Mouse (Mus musculus) intestine, embryonic 16.5 days (tissue): ENCODE results near the gene Gpr19. TPM values are rescaled to one million over a fixed set of nuclear protein-coding genes. Genes with fewer than 3 reads are reported as not detected.

Experiments
- ATAC-seq: fragments of 200-750 bp; cut with Nextera tagmentation; 2 replicates; pipeline ENCODE4 v1.8.0; 2017; ENCODE audit warnings: moderate TSS enrichment, moderate library complexity
- H3K27ac ChIP-seq: fragments of 300-500 bp; sonication (generic); 2 replicates; pipeline ENCODE4 v1.5.1; 2014; ENCODE audit warnings: mild to moderate bottlenecking, low read length
- H3K27me3 ChIP-seq: fragments of 300-500 bp; sonication (generic); replicated peaks from 2 replicates; pipeline ENCODE4 v1.6.1; 2014; ENCODE audit warnings: low read length, control low read depth, mixed read lengths; ENCODE audit not compliant: control insufficient read depth, insufficient read depth
- H3K36me3 ChIP-seq: fragments of 300-500 bp; sonication (generic); 2 replicates; pipeline ENCODE4 v1.6.1; 2014; ENCODE audit warnings: low read length, control low read depth; ENCODE audit not compliant: control insufficient read depth, insufficient read depth
- H3K4me1 ChIP-seq: fragments of 300-500 bp; sonication (generic); 2 replicates; pipeline ENCODE4 v1.6.1; 2014; ENCODE audit warnings: low read length, control low read depth, mixed read lengths; ENCODE audit not compliant: control insufficient read depth, insufficient read depth
- H3K4me2 ChIP-seq: fragments of 300-500 bp; sonication (generic); 2 replicates; pipeline ENCODE4 v1.6.1; 2014; ENCODE audit warnings: low read depth, low read length, control low read depth
- H3K4me3 ChIP-seq: fragments of 300-500 bp; sonication (generic); 2 replicates; pipeline ENCODE4 v1.5.1; 2014; ENCODE audit warnings: mild to moderate bottlenecking, low read length
- H3K9ac ChIP-seq: fragments of 300-500 bp; sonication (generic); 2 replicates; pipeline ENCODE4 v1.6.1; 2014; ENCODE audit warnings: low read depth, low read length
- H3K9me3 ChIP-seq: fragments of 300-500 bp; sonication (generic); 2 replicates; pipeline ENCODE4 v1.6.1; 2016; ENCODE audit warnings: low read length, control low read depth; ENCODE audit not compliant: control insufficient read depth
- WGBS: fragments of 180-500 bp; shearing (Covaris S2); extraction: QIAGEN DNeasy Blood & Tissue Kit; methylation state at CpG from one replicate; pipeline ENCODE4 v1.1.7; 2014; 5-methylcytosine and 5-hydroxymethylcytosine counted together
- polyA plus RNA-seq: library from polyadenylated mRNA; unstranded; fragments of >200 nt; fragmentation: Nextera tagmentation; extraction: Ambion mirVana; gene quantifications from 2 replicates; pipeline ENCODE4 v1.2.1, GENCODE M21; 2015

Gene Gpr19
- polyA plus RNA-seq, 1 experiment from 2014 or later: 9.5 TPM

DNA sequence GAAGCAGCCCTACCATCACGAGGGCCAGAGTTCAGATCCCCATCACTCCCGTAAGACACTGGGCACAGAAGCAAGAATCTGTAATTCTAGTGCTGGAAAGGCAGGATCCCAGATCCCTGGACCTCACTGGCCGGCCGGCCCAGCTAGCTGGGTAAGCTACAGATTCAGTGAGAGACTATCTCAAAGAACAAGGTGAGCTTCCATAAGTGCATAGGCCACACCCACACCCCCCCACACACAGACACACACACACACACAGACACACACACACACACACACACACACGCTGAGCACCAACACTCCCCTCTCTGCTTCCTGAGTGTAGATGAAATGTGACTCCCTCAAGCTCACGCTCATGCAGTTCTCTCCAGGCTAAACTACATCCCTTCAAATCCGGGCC, 7.9 kb downstream of the Gpr19 start:
- Histone ChIP-seq H3K27me3 (no peaks in the 10 kb centered on the region), H3K9me3 (no peaks in the 10 kb centered on the region), H3K9ac (no peak overlapping the region), H3K4me1 (no peaks in the 10 kb centered on the region), H3K36me3 (no peaks in the 10 kb centered on the region), H3K4me3 (no peak overlapping the region), H3K4me2 (no peak overlapping the region), H3K27ac (no peak overlapping the region)
- no peak for ATAC-seq
- 82% methylated on average over 7 of the region's 7 CpGs for WGBS

DNA sequence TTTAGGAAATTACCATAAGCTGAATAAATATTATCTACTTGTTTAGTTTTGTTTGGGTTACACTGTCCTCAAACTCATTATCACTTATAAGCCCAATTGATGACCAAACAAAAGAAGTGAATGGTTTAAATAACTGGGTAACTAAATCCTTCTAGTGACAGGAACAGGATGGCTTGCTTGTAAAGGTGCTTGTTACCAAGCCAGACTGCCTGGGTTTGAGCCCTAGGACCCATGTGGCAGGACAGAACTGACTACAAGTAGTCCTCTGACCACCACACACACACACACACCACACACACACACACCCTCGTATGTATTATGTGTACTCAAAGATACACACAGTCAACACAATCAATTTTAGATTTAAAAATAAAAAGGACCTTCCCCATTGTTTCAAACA, 8.6 kb downstream of the Gpr19 start:
- 93% methylated on average over 1 of the region's 1 CpGs for WGBS
- no peaks in the 10 kb centered on the region for H3K4me1 ChIP-seq
- no peak overlapping the region for H3K9ac ChIP-seq
- no peaks in the 10 kb centered on the region for H3K9me3 ChIP-seq
- no peaks in the 10 kb centered on the region for H3K27me3 ChIP-seq
- no peaks in the 10 kb centered on the region for H3K36me3 ChIP-seq
- no peak overlapping the region for H3K4me3 ChIP-seq
- H3K27ac ChIP-seq: no peak overlapping the region
- no peak for ATAC-seq
- H3K4me2 ChIP-seq: no peak overlapping the region

GRCm38 (mm10) chr6:134888563-134889017, 9.8 kb downstream of the Gpr19 start:
- 10% methylated on average over 4 of the region's 4 CpGs for WGBS
- Histone ChIP-seq H3K9ac (no peak overlapping the region), H3K9me3 (no peaks in the 10 kb centered on the region), H3K27ac (no peak overlapping the region), H3K27me3 (no peaks in the 10 kb centered on the region), H3K36me3 (no peaks in the 10 kb centered on the region), H3K4me2 (no peak overlapping the region), H3K4me1 (no peaks in the 10 kb centered on the region), H3K4me3 (no peak overlapping the region)
- no peak for ATAC-seq

GRCm38 (mm10) chr6:134887711-134888449, 10.5 kb downstream of the Gpr19 start:
- 8% methylated on average over 10 of the region's 10 CpGs for WGBS
- Histone ChIP-seq H3K4me1 (no peaks in the 10 kb centered on the region), H3K9ac (0 out of 2 replicates have a peak overlapping the region, but pooled peaks have one; percentile 31), H3K4me3 (peak overlapping the region; percentile 26), H3K4me2 (peak overlapping the region; percentile 34), H3K9me3 (no peaks in the 10 kb centered on the region), H3K27ac (0 out of 2 replicates have a peak overlapping the region, but pooled peaks have one; percentile 6), H3K36me3 (no peaks in the 10 kb centered on the region), H3K27me3 (no peaks in the 10 kb centered on the region)
- no peak for ATAC-seq

DNA sequence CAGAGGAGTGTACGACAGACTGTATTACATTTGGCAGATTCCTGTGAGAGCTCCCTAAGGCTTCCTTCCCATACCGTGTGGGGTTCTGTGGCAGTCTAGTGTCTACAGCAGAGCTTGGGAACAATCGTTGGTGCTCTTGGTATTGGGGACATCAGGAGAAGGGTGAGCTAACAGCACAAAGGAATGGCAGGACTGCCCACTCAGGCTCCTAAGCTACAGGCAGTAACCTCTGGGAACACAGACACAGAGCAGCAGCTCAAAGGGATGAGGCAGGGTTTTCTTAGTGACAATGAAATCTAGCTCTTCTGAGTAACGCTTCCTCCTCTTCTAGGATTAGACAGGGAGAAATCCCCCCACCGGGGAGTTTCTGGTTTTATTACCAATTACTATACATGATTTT, 11.4 kb downstream of the Gpr19 start:
- 39% methylated on average over 5 of the region's 5 CpGs for WGBS
- Histone ChIP-seq H3K27ac (no peak overlapping the region), H3K4me2 (peak overlapping the region; percentile 34; the same call in 1 of the 2 replicates), H3K4me1 (no peaks in the 10 kb centered on the region), H3K4me3 (no peak overlapping the region), H3K36me3 (no peaks in the 10 kb centered on the region), H3K9me3 (no peaks in the 10 kb centered on the region), H3K27me3 (no peaks in the 10 kb centered on the region), H3K9ac (no peak overlapping the region)
- no peak for ATAC-seq

GRCm38 (mm10) chr6:134886475-134886874, 11.9 kb downstream of the Gpr19 start:
- Histone ChIP-seq H3K9ac (no peak overlapping the region), H3K4me2 (no peak overlapping the region), H3K9me3 (no peaks in the 10 kb centered on the region), H3K36me3 (no peaks in the 10 kb centered on the region), H3K4me3 (no peak overlapping the region), H3K27ac (no peak overlapping the region), H3K4me1 (no peaks in the 10 kb centered on the region), H3K27me3 (no peaks in the 10 kb centered on the region)
- no peak for ATAC-seq
- 85% methylated on average over 8 of the region's 8 CpGs for WGBS

DNA sequence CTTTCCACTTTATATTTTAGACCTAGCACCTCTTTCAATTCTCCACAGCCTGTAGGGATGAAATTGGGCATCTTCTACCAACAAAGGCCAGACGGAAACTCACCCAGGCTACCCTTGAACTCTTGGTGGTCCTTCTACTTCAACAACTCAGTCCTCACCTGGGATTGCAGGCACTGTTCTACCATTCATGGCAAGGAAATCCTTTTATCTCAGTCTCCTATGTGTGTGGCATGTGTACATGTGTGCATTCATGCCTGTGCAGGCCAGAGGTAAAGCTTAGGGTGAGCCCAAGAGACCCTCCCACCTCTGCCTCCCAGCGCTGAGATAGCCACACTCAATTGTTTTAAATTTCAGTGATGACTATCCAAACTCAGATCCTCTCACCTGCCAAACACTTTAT, 12.9 kb downstream of the Gpr19 start:
- Histone ChIP-seq H3K27ac (no peak overlapping the region), H3K27me3 (no peaks in the 10 kb centered on the region), H3K9me3 (no peaks in the 10 kb centered on the region), H3K9ac (no peak overlapping the region), H3K36me3 (no peaks in the 10 kb centered on the region), H3K4me1 (no peaks in the 10 kb centered on the region), H3K4me2 (no peak overlapping the region), H3K4me3 (no peak overlapping the region)
- WGBS: 88% methylated on average over 2 of the region's 2 CpGs
- no peak for ATAC-seq

- Histone ChIP-seq H3K27ac (no peak overlapping the region), H3K4me3 (no peak overlapping the region), H3K9me3 (no peaks in the 10 kb centered on the region), H3K36me3 (no peaks in the 10 kb centered on the region), H3K4me1 (no peaks in the 10 kb centered on the region), H3K9ac (no peak overlapping the region), H3K27me3 (no peaks in the 10 kb centered on the region), H3K4me2 (no peak overlapping the region)
- ATAC-seq: no peak
- WGBS: 82% methylated on average over 4 of the region's 4 CpGs
Observed at GRCm38 (mm10) chr6:134883661-134884060, 14.7 kb downstream of the Gpr19 start.

DNA sequence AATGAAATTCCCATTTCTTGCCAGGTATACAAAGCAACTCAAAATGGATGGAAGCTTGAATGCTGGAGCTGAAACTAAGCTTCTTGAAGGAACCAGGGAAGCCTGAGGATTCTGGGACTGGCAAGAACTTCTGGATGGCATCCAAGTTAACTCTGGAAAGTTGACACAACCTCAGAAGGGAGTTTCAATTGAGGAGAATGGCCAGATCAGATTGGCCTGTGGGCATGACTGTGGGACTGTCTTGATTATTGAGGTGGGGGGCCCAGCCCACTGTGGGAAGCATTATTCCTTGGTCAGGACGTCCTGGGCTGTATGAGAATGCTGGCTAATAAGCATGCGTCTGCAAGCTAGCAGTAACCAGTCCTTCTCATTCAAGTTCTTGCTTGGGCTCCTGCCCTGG, 18.3 kb downstream of the Gpr19 start:
- H3K4me3 ChIP-seq: no peak overlapping the region
- no peak overlapping the region for H3K4me2 ChIP-seq
- H3K36me3 ChIP-seq: no peaks in the 10 kb centered on the region
- no peaks in the 10 kb centered on the region for H3K9me3 ChIP-seq
- H3K4me1 ChIP-seq: no peaks in the 10 kb centered on the region
- H3K27ac ChIP-seq: no peak overlapping the region
- WGBS: 88% methylated on average over 2 of the region's 2 CpGs
- H3K27me3 ChIP-seq: no peaks in the 10 kb centered on the region
- ATAC-seq: no peak
- H3K9ac ChIP-seq: no peak overlapping the region

GRCm38 (mm10) chr6:134879556-134879955, 18.8 kb downstream of the Gpr19 start:
- Histone ChIP-seq H3K9ac (no peak overlapping the region), H3K4me3 (no peak overlapping the region), H3K36me3 (no peaks in the 10 kb centered on the region), H3K27me3 (no peaks in the 10 kb centered on the region), H3K9me3 (no peaks in the 10 kb centered on the region), H3K4me2 (no peak overlapping the region), H3K4me1 (no peaks in the 10 kb centered on the region), H3K27ac (no peak overlapping the region)
- WGBS: 84% methylated on average over 5 of the region's 5 CpGs
- no peak for ATAC-seq
